Mouse (Mus musculus) heart, embryonic 16.5 days (tissue): ENCODE measurements at regions not wholly inside any gene's neighbourhood (a gene's known extent, or its start where the extent isn't known, plus 50 kb on each side); places are given as distances from the start of the nearest gene placed in this dataset.
A peak's percentile ranks its signal among the peaks of the same experiment; 100 is the strongest.

Source experiments
- ATAC-seq: fragments of 200-750 bp; cut with Nextera tagmentation; replicated peaks from 2 replicates; pipeline ENCODE4 v1.8.0; 2017; ENCODE audit warnings: moderate number of reproducible peaks; ENCODE audit not compliant: insufficient read depth, low FRiP score; ENCODE audit errors: extremely low read depth
- H3K27ac ChIP-seq: fragments of 300-500 bp; sonication (generic); 2 replicates; pipeline ENCODE4 v1.5.1; 2014; ENCODE audit warnings: mild to moderate bottlenecking, low read length, control low read depth, moderate library complexity
- H3K27me3 ChIP-seq: fragments of 300-500 bp; sonication (generic); 2 replicates; pipeline ENCODE4 v1.6.1; 2014; ENCODE audit warnings: low read length, mixed read lengths; ENCODE audit not compliant: control insufficient read depth, insufficient read depth
- H3K36me3 ChIP-seq: fragments of 300-500 bp; sonication (generic); 2 replicates; pipeline ENCODE4 v1.6.1; 2014; ENCODE audit not compliant: control insufficient read depth, insufficient read depth
- H3K4me1 ChIP-seq: fragments of 300-500 bp; sonication (generic); 2 replicates; pipeline ENCODE4 v1.6.1; 2014; ENCODE audit warnings: low read length, mixed read lengths; ENCODE audit not compliant: control insufficient read depth, insufficient read depth
- H3K4me2 ChIP-seq: fragments of 300-500 bp; sonication (generic); 2 replicates; pipeline ENCODE4 v1.6.1; 2014; ENCODE audit warnings: low read depth, mild to moderate bottlenecking, control low read depth, low read length
- H3K4me3 ChIP-seq: fragments of 300-500 bp; sonication (generic); 2 replicates; pipeline ENCODE4 v1.5.1; 2014; ENCODE audit warnings: mild to moderate bottlenecking, control low read depth, low read length
- H3K9ac ChIP-seq: fragments of 300-500 bp; sonication (generic); 2 replicates; pipeline ENCODE4 v1.6.1; 2014; ENCODE audit warnings: low read length, control low read depth
- H3K9me3 ChIP-seq: fragments of 300-500 bp; sonication (generic); replicated peaks from 2 replicates; pipeline ENCODE4 v1.6.1; 2016; ENCODE audit warnings: low read length; ENCODE audit not compliant: control insufficient read depth
- WGBS: fragments of 180-500 bp; shearing (Covaris S2); extraction: QIAGEN DNeasy Blood & Tissue Kit; methylation state at CpG from one replicate; pipeline ENCODE4 v1.1.7; 2014; 5-methylcytosine and 5-hydroxymethylcytosine counted together

DNA sequence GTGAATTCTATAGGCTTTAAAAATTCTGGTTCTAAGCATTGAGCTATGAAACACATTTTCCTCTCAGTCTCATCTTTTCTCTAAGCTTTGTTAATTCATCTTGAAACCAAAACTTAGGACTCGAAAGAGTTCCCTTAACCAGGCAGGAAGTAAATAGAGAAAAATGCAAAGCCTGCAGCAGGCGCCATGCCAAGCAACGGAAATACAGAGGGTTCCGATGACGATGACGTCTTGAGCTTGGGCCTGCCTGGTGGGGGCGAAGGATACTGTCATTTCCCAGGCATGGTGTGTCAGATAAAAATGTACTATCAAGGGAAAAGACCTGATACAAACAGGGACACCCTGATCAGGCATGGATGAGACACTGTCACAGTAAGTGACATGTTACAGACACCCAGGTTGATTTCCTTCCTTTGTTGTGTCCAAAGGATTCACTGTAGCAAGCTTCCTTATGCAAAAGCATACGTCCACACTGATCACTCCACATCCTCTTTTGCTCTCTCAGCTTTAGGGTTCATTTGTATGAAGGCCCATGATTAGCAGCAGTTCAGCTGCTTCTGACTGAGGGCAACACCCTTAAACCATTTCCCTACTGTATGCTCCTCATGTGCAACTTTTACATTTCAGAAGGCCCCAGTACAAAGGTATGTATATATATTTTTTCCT lies 135.0 kb downstream of the Cemip2 start:
- H3K9ac ChIP-seq: no peak overlapping the region
- no peak overlapping the region for H3K4me2 ChIP-seq
- no peak overlapping the region for H3K4me3 ChIP-seq
- H3K36me3 ChIP-seq: no peaks in the 10 kb centered on the region
- no peaks in the 10 kb centered on the region for H3K9me3 ChIP-seq
- H3K4me1 ChIP-seq: 0 out of 2 replicates have a peak, but pooled peaks cover 3% of the 10 kb centered on the region
- H3K27ac ChIP-seq: peak overlapping the region; percentile 84
- 43% methylated on average over 8 of the region's 8 CpGs for WGBS
- ATAC-seq: peak; percentile 79
- H3K27me3 ChIP-seq: no peaks in the 10 kb centered on the region

DNA sequence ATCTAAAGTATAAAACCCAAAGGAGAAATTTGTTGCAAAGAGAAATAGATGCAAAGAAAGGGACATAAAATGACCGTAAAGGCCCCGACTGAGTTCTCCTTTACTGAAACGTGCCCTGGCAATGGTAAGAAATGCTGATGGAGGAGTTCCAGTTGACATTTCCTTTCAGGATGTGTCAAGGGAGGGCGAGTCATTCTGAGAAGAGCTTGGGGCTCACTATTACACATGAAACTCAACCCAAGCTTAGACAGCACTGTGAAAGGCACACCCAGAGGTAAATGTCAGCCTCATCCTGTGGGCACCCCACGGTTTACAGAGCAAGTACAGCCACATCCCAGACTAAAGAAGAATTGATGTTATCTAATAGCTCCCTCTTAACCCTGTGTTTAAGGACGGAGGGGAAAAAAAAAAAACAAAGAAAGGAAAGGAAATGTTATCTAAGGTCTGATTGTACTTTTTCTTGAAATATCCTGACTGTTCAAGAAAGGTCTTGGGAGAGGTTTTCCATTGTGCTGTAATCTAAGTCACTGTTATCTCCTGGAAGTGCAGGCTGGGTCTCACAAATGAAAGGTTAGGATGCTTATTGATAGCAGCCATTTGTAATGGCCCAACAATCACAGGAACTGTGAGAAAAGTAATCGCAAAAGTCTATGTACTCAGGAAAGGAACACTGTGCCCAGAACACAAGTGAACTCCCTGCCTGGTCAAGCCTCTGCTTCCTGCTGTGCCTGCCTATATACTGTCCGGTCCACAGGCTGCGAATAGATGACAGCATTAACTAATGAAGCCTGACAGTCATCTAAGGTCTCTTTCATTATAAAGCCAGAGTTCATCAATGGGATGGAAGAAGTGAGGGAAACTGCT lies 135.8 kb downstream of the Cemip2 start:
- Histone ChIP-seq H3K27me3 (no peaks in the 10 kb centered on the region), H3K4me3 (no peak overlapping the region), H3K4me1 (0 out of 2 replicates have a peak, but pooled peaks cover 3% of the 10 kb centered on the region), H3K36me3 (no peaks in the 10 kb centered on the region), H3K4me2 (no peak overlapping the region), H3K9ac (no peak overlapping the region), H3K9me3 (no peaks in the 10 kb centered on the region), H3K27ac (peak overlapping the region; percentile 84)
- 51% methylated on average over 9 of the region's 9 CpGs for WGBS
- peak; percentile 73 for ATAC-seq

DNA sequence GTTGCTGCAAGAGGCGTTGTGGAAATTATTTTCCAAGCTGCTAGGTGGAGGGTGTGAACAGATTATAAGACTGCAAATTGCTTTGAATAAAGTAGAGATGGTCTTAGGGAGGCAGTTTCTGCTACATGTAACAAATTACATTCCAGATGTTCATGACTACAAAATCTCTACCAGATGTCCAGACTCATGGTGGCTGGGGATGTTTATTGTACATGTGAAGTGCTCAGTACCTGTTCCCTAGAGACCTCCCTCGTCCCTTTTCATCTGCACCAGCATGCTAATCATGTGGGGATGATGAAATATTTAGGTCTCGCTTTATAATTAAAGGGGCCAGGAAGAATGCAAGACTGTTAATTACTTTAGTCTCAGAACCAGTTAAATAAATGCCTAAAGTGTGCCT lies 136.5 kb downstream of the Cemip2 start:
- H3K9ac ChIP-seq: no peak overlapping the region
- 61% methylated on average over 3 of the region's 3 CpGs for WGBS
- H3K27me3 ChIP-seq: no peaks in the 10 kb centered on the region
- H3K4me1 ChIP-seq: 0 out of 2 replicates have a peak, but pooled peaks cover 3% of the 10 kb centered on the region
- no peak overlapping the region for H3K4me2 ChIP-seq
- peak overlapping the region; percentile 84 for H3K27ac ChIP-seq
- no peak for ATAC-seq
- H3K9me3 ChIP-seq: no peaks in the 10 kb centered on the region
- no peaks in the 10 kb centered on the region for H3K36me3 ChIP-seq
- H3K4me3 ChIP-seq: no peak overlapping the region

DNA sequence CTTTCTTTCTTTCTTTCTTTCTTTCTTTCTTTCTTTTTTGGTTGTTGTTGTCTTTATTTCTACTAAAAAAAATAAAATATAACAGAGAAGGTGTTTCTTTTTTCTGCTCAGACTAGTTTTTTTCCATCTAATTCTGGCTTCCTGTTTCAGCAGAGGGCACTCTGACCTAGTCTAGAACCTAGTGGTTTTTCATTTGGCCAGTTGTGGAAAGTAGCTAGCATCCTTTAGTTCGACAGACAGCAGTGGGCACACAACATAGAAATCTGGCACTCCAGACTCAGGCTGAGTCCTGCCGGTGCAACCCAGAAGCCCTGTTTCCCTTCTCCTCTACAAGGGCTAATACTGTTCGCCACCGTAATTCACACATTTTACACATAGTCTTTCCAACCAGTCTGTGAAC lies 140.0 kb downstream of the Cemip2 start:
- Histone ChIP-seq H3K27ac (no peak overlapping the region), H3K27me3 (no peaks in the 10 kb centered on the region), H3K4me2 (no peak overlapping the region)

DNA sequence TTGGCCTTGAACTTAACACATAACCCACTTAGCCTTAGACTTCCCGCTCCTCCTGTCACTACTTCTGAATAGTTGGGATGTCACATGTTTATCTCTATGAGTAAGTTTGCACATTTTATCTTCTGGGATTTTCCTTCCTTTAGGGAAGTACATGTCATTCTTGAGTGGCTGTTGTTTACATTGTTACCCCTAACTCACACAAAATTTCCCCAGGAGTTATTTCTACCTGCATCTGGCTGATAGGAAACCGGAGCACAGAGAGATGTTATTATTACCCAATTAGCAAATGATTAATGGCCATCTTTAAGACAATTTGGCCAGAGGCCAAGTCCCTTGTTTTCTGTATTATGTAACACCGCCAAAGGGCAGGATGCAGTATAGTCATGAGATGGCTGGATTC lies 140.9 kb downstream of the Cemip2 start:
- no peak overlapping the region for H3K9ac ChIP-seq
- 0 out of 2 replicates have a peak overlapping the region, but pooled peaks have one; percentile 35 for H3K27ac ChIP-seq
- no peak for ATAC-seq
- H3K27me3 ChIP-seq: no peaks in the 10 kb centered on the region
- H3K4me1 ChIP-seq: no peaks in the 10 kb centered on the region
- WGBS: 50% methylated on average over 3 of the region's 3 CpGs
- no peaks in the 10 kb centered on the region for H3K36me3 ChIP-seq
- no peaks in the 10 kb centered on the region for H3K9me3 ChIP-seq
- H3K4me2 ChIP-seq: no peak overlapping the region
- H3K4me3 ChIP-seq: no peak overlapping the region

More for the DNA sequence above, 140.0 kb downstream of the Cemip2 start:
- no peaks in the 10 kb centered on the region for H3K36me3 ChIP-seq
- H3K9ac ChIP-seq: no peak overlapping the region
- no peak overlapping the region for H3K4me3 ChIP-seq
- no peaks in the 10 kb centered on the region for H3K4me1 ChIP-seq
- WGBS: 78% methylated on average over 4 of the region's 4 CpGs
- H3K9me3 ChIP-seq: no peaks in the 10 kb centered on the region
- no peak for ATAC-seq

DNA sequence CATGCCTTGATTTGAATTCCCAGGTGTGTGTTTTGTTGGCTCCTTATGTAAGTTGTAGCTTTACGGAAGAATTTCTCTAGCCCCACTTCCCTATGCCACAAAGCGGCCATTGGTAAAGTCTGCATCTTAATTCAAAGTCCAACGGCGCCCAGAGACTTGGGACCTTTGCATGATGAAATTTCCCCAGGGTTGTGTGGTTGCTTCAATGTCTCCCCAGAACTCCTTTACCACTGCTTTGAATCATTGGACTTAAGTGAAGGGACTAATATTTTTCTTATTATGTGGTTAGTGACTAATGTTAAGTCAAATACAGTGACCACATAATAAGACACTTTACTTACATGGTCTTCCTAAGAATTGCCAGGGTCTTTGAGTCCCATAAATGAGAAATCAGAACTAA lies 162.0 kb downstream of the Cemip2 start:
- 90% methylated on average over 4 of the region's 4 CpGs for WGBS

DNA sequence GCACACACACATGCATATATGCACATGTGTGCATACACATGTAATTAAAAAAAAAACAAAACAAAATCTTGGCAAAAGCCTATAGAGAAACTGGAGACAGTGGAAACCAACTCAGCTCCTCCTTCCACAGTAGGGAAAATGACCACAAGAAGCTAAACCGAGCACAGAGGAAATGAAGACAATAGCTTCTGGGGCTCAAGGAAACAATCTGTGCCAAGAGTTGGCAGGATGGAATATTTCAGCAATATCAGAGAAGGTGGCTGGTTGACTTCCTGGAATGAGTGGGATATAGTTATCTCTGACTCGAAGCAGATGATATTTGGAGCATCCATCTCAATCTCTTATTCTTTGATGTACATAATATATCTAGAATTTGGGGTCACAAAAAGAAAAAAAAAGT lies 163.6 kb downstream of the Cemip2 start:
- ATAC-seq: 0 out of 2 replicates have a peak, but pooled peaks have one; percentile 21
- H3K4me2 ChIP-seq: no peak overlapping the region
- 54% methylated on average over 2 of the region's 2 CpGs for WGBS

More for the DNA sequence above, 162.0 kb downstream of the Cemip2 start:
- H3K27ac ChIP-seq: no peak overlapping the region
- no peak overlapping the region for H3K9ac ChIP-seq
- H3K27me3 ChIP-seq: no peaks in the 10 kb centered on the region
- H3K4me2 ChIP-seq: no peak overlapping the region
- peaks cover 3% of the 10 kb centered on the region; the same call in 1 of the 2 replicates for H3K4me1 ChIP-seq
- H3K4me3 ChIP-seq: no peak overlapping the region
- no peaks in the 10 kb centered on the region for H3K36me3 ChIP-seq
- no peaks in the 10 kb centered on the region for H3K9me3 ChIP-seq
- ATAC-seq: no peak

DNA sequence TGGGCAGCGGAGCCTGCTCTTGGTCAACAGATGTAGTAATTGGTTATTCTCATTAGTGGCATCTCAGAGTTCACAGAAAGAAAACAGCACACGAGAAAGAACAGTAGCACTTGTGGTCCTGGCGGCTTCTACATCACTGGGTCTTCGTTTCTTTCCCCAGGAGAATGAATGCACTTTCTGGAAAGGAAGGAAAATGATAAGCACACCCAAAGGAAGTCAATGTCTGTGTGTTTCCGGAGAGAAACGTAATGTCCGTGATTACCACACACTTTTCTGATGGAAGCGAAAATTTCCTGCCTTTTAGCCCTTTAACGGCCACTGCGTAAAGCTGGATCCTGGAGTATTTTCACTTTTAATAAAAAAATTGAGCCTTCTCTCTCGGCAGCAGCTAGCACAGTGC lies 164.1 kb downstream of the Cemip2 start:
- H3K4me1 ChIP-seq: peaks cover 3% of the 10 kb centered on the region; the same call in 1 of the 2 replicates
- WGBS: 49% methylated on average over 11 of the region's 11 CpGs
- no peaks in the 10 kb centered on the region for H3K36me3 ChIP-seq
- peak; percentile 39 for ATAC-seq
- peak overlapping the region; percentile 46 for H3K4me2 ChIP-seq
- H3K27ac ChIP-seq: peak overlapping the region; percentile 86
- H3K9me3 ChIP-seq: no peaks in the 10 kb centered on the region
- H3K9ac ChIP-seq: peak overlapping the region; percentile 41; the same call in 1 of the 2 replicates
- H3K4me3 ChIP-seq: peak overlapping the region; percentile 12; the same call in 1 of the 2 replicates
- H3K27me3 ChIP-seq: no peaks in the 10 kb centered on the region

More for the DNA sequence above, 163.6 kb downstream of the Cemip2 start:
- Histone ChIP-seq H3K36me3 (no peaks in the 10 kb centered on the region), H3K4me3 (no peak overlapping the region), H3K9me3 (no peaks in the 10 kb centered on the region), H3K4me1 (peaks cover 3% of the 10 kb centered on the region; the same call in 1 of the 2 replicates), H3K27me3 (no peaks in the 10 kb centered on the region), H3K27ac (peak overlapping the region; percentile 78), H3K9ac (no peak overlapping the region)

DNA sequence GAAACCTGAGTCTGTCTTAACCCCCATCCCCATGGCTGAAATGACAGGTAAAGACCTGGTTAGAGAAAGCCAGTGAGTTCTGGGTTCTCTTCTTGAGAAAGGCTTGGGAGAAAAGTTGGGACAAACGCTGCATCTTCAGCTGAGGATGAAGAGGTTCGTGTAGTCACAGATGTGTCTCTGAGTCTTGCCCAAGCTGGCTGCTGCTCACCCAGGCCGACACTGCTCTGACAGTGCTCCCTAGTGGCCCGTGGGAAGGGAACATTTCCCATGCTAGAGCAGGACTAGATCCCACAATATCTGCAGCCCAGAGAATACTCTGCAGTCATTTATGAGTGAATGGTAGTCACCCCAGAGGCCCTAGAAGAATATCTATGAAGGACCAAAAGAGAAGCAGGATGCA lies 165.3 kb downstream of the Cemip2 start:
- Histone ChIP-seq H3K4me3 (no peak overlapping the region), H3K27me3 (no peaks in the 10 kb centered on the region), H3K9ac (no peak overlapping the region), H3K4me1 (peaks cover 3% of the 10 kb centered on the region; the same call in 1 of the 2 replicates), H3K9me3 (no peaks in the 10 kb centered on the region), H3K27ac (no peak overlapping the region; the same call in 1 of the 2 replicates), H3K36me3 (no peaks in the 10 kb centered on the region), H3K4me2 (no peak overlapping the region)
- no peak; the same call in 1 of the 2 replicates for ATAC-seq
- 34% methylated on average over 4 of the region's 4 CpGs for WGBS
